Mouse (Mus musculus): ENCODE measurements at regions not wholly inside any gene's neighbourhood (a gene's known extent, or its start where the extent isn't known, plus 50 kb on each side); places are given as distances from the start of the nearest gene placed in this dataset.
"Not testable (repeated sequence)": the region's sequence is repeated elsewhere in the genome, so short reads cannot be mapped to it uniquely, and the experiment has no call there.

GRCm38 (mm10) chr3:57950431-57951331 is 102.8 kb upstream of the Pfn2 start:
- no peak overlapping the region for H3K27ac ChIP-seq (ENCODE audit: low read length)
- H3K36me3 ChIP-seq (ENCODE audit: control insufficient read depth, insufficient read depth, low read length) = no peaks in the 10 kb centered on the region

DNA sequence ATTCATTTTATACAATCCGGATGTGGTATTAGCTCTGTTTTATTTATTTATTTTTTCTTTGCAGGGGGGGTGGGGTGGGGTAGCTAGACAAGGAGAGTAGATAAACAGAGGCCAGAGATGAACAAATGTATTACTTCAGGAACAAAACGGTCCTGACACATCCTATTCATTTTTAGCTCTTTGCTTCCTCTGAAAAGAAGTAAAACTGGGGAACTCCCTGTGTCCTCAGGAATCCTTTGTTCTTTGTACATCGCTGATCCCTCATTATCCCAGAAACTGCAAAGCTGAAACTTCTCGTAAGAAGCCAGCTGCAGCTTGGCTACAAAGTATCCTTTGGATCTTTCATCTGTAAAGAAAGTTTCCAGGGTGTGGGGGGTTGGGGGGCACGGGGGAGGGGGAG is 103.6 kb upstream of the Pfn2 start:
- Histone ChIP-seq H3K4me2 (replicated peaks; ENCODE audit: low read depth, low read length) (no peak overlapping the region), H3K4me1 (ENCODE audit: control insufficient read depth, insufficient read depth, low read length) (no peaks in the 10 kb centered on the region), H3K27me3 (ENCODE audit: control insufficient read depth, insufficient read depth, low read length) (no peaks in the 10 kb centered on the region), H3K36me3 (ENCODE audit: control insufficient read depth, insufficient read depth, low read length) (no peaks in the 10 kb centered on the region), H3K4me3 (ENCODE audit: low read depth, low read length) (no peak overlapping the region), H3K27ac (ENCODE audit: low read length) (no peak overlapping the region), H3K9me3 (ENCODE audit: control insufficient read depth, low read depth, low read length) (no peaks in the 10 kb centered on the region; the same call in 1 of the 2 replicates), H3K9ac (replicated peaks; ENCODE audit: low read depth, low read length) (no peak overlapping the region)
- WGBS = 42% methylated on average over 5 of the region's 5 CpGs
- ATAC-seq (ENCODE audit: insufficient number of reproducible peaks, insufficient read depth, low FRiP score, low read depth) = no peak

More at GRCm38 (mm10) chr3:57950431-57951331, 102.8 kb upstream of the Pfn2 start:
- Histone ChIP-seq H3K9ac (replicated peaks; ENCODE audit: low read depth, low read length) (no peak overlapping the region), H3K9me3 (ENCODE audit: control insufficient read depth, low read depth, low read length) (no peaks in the 10 kb centered on the region; the same call in 1 of the 2 replicates), H3K4me1 (ENCODE audit: control insufficient read depth, insufficient read depth, low read length) (no peaks in the 10 kb centered on the region), H3K4me2 (replicated peaks; ENCODE audit: low read depth, low read length) (no peak overlapping the region), H3K27me3 (ENCODE audit: control insufficient read depth, insufficient read depth, low read length) (no peaks in the 10 kb centered on the region), H3K4me3 (ENCODE audit: low read depth, low read length) (no peak overlapping the region)
- no peak for ATAC-seq (ENCODE audit: insufficient number of reproducible peaks, insufficient read depth, low FRiP score, low read depth)
- WGBS = 72% methylated on average over 7 of the region's 7 CpGs

DNA sequence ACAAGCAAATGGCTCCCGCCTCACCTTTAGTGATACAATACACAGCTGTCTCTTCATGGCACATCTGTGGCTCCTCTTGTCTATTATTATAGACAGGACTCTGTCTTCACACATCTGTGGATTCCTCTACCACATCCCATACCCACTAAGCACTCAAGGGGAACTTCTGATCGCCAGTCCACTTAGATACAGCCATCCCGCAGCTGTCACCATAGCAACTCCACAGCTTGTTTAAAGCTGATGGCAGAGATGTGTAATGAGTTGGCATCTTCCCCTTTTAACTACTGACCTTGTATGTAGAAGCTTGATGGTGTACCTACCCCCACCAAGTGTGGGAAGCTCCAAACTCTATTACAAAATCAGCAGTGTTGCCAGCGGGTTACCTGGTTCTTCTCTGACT is 109.5 kb upstream of the Pfn2 start:
- Histone ChIP-seq H3K9me3 (ENCODE audit: control insufficient read depth, low read depth, low read length) (no peaks in the 10 kb centered on the region), H3K36me3 (ENCODE audit: control insufficient read depth, insufficient read depth, low read length) (no peaks in the 10 kb centered on the region), H3K4me2 (replicated peaks; ENCODE audit: low read depth, low read length) (no peak overlapping the region)

DNA sequence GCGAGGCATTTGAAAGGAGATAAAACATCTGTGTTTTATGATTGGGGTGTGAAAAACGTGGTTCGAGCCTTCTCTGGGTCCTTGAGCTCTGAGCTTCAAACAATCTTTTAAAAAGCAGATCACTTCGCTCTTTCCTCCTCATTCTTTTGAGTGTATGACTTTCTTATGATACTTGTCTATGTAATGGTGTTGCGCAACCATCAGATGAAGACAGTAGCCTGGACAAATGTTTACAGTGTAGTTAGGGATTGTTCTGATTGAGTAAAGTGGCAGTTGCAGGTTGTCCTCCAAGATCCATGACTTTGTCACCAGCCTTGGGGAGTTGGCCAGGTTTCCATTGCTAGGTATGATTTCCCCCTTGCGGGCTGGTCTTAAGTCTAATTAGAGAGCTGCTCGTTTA is 116.1 kb upstream of the Pfn2 start:
- H3K27me3 ChIP-seq (ENCODE audit: control insufficient read depth, insufficient read depth, low read length) = no peaks in the 10 kb centered on the region
- no peaks in the 10 kb centered on the region for H3K9me3 ChIP-seq (ENCODE audit: control insufficient read depth, low read depth, low read length)
- no peak overlapping the region for H3K27ac ChIP-seq (ENCODE audit: low read length)
- H3K36me3 ChIP-seq (ENCODE audit: control insufficient read depth, insufficient read depth, low read length) = no peaks in the 10 kb centered on the region
- no peaks in the 10 kb centered on the region for H3K4me1 ChIP-seq (ENCODE audit: control insufficient read depth, insufficient read depth, low read length)
- WGBS = 77% methylated on average over 7 of the region's 7 CpGs
- H3K4me2 ChIP-seq (replicated peaks; ENCODE audit: low read depth, low read length) = no peak overlapping the region
- no peak for ATAC-seq (ENCODE audit: insufficient number of reproducible peaks, insufficient read depth, low FRiP score, low read depth)
- H3K9ac ChIP-seq (replicated peaks; ENCODE audit: low read depth, low read length) = no peak overlapping the region
- H3K4me3 ChIP-seq (ENCODE audit: low read depth, low read length) = no peak overlapping the region

More for the DNA sequence above, 109.5 kb upstream of the Pfn2 start:
- no peak overlapping the region for H3K27ac ChIP-seq (ENCODE audit: low read length)
- no peak overlapping the region for H3K9ac ChIP-seq (replicated peaks; ENCODE audit: low read depth, low read length)
- no peaks in the 10 kb centered on the region for H3K27me3 ChIP-seq (ENCODE audit: control insufficient read depth, insufficient read depth, low read length)
- H3K4me1 ChIP-seq (ENCODE audit: control insufficient read depth, insufficient read depth, low read length) = no peaks in the 10 kb centered on the region
- no peak overlapping the region for H3K4me3 ChIP-seq (ENCODE audit: low read depth, low read length)
- no peak for ATAC-seq (ENCODE audit: insufficient number of reproducible peaks, insufficient read depth, low FRiP score, low read depth)
- WGBS = 82% methylated on average over 4 of the region's 4 CpGs

DNA sequence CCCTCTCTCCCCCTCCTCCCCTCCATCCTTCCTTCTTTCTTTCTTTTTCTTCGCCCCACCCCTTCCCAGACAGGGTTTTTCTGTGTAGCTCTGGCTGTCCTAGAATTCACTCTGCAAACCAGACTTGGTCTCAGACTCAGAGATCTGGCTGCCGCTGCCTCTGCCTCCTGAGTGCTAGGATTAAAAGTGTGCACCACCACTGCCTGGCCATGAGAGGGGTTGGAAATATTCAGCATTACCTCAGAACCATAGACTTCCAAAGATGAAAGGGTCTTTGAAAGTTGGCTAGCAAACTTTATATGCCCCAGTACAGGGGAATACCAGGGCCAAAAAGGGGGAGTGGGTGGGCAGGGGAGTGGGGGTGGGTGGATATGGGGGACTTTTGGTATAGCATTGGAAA is 122.7 kb upstream of the Pfn2 start:
- 90% methylated on average over 2 of the region's 2 CpGs for WGBS
- not testable (repeated sequence) for ATAC-seq (ENCODE audit: insufficient number of reproducible peaks, insufficient read depth, low FRiP score, low read depth)

DNA sequence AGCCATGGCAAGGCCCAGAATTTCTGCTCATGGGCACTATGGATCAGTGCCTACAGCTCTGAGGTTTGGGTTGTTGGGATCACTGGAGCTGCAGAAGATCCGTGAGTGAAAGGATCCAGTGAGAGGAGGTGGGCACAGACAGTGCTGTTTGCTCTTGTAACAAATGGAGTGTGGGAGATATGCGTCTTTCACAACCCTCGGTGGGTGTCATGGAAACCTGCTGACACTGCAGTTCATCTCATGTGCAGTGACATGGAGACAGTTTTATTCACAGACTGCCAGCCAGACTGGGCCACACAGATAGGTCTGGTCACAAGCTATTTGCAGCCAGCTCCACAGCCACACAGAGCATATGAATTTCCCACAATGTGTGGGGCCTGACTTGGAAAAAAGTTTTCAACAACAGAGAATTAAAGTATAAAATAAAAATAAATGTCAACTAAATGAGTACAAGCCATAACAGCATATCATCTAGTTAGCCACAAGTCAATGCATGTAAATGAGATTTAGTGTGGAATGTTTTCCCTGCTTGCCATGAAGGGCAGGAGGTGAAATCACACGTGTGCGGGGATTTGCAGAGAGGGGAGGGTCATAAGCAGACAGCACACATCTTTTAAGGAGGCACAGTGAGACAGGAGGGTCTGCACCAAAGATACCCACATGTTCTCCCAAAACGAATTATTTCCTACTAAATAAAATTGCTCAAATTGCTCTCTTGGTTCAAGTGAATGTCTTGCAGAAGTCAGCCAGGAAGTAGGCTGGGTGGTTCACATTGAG is 124.8 kb upstream of the Pfn2 start:
- Histone ChIP-seq H3K4me1 (ENCODE audit: control insufficient read depth, insufficient read depth, low read length) (no peaks in the 10 kb centered on the region), H3K9ac (replicated peaks; ENCODE audit: low read depth, low read length) (no peak overlapping the region), H3K4me2 (replicated peaks; ENCODE audit: low read depth, low read length) (no peak overlapping the region), H3K4me3 (ENCODE audit: low read depth, low read length) (no peak overlapping the region), H3K27ac (ENCODE audit: low read length) (no peak overlapping the region), H3K27me3 (ENCODE audit: control insufficient read depth, insufficient read depth, low read length) (no peaks in the 10 kb centered on the region), H3K36me3 (ENCODE audit: control insufficient read depth, insufficient read depth, low read length) (no peaks in the 10 kb centered on the region), H3K9me3 (ENCODE audit: control insufficient read depth, low read depth, low read length) (no peaks in the 10 kb centered on the region)
- ATAC-seq (ENCODE audit: insufficient number of reproducible peaks, insufficient read depth, low FRiP score, low read depth) = no peak
- WGBS = 50% methylated on average over 6 of the region's 6 CpGs

More for the DNA sequence above, 122.7 kb upstream of the Pfn2 start:
- not testable (repeated sequence) for H3K4me3 ChIP-seq (ENCODE audit: low read depth, low read length); H3K36me3 ChIP-seq (ENCODE audit: control insufficient read depth, insufficient read depth, low read length); H3K9me3 ChIP-seq (ENCODE audit: control insufficient read depth, low read depth, low read length); H3K9ac ChIP-seq (replicated peaks; ENCODE audit: low read depth, low read length); H3K27me3 ChIP-seq (ENCODE audit: control insufficient read depth, insufficient read depth, low read length); H3K4me2 ChIP-seq (replicated peaks; ENCODE audit: low read depth, low read length); H3K4me1 ChIP-seq (ENCODE audit: control insufficient read depth, insufficient read depth, low read length); H3K27ac ChIP-seq (ENCODE audit: low read length)

- Histone ChIP-seq H3K36me3 (ENCODE audit: control insufficient read depth, insufficient read depth, low read length) (no peaks in the 10 kb centered on the region), H3K4me1 (ENCODE audit: control insufficient read depth, insufficient read depth, low read length) (no peaks in the 10 kb centered on the region), H3K9me3 (ENCODE audit: control insufficient read depth, low read depth, low read length) (no peaks in the 10 kb centered on the region), H3K4me2 (replicated peaks; ENCODE audit: low read depth, low read length) (no peak overlapping the region), H3K27me3 (ENCODE audit: control insufficient read depth, insufficient read depth, low read length) (no peaks in the 10 kb centered on the region), H3K4me3 (ENCODE audit: low read depth, low read length) (no peak overlapping the region), H3K27ac (ENCODE audit: low read length) (no peak overlapping the region), H3K9ac (replicated peaks; ENCODE audit: low read depth, low read length) (no peak overlapping the region)
- ATAC-seq (ENCODE audit: insufficient number of reproducible peaks, insufficient read depth, low FRiP score, low read depth) = no peak
- 74% methylated on average over 3 of the region's 3 CpGs for WGBS
Observed at GRCm38 (mm10) chr3:57973546-57973945, 125.7 kb upstream of the Pfn2 start.

DNA sequence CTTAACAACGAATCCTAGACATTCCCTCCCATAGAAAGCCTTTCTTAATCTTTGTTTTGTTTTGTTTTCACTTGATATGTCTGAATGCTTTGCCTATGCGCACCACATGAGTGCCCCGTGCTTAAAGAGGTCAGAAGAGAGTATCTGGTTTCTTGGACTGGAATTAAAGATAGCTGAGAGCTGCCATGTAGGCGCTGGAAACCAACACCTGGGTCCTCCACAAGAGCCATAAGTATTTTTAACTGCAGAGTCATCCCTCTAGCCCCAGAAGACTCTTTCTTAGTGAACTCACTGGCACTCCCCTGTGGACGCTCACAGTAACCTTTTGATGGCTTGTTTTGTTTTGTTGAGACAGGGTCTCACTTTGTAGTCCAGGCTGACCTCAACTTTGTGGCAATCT is 127.5 kb upstream of the Pfn2 start:
- no peak for ATAC-seq (ENCODE audit: insufficient number of reproducible peaks, insufficient read depth, low FRiP score, low read depth)
- Histone ChIP-seq H3K27me3 (ENCODE audit: control insufficient read depth, insufficient read depth, low read length) (no peaks in the 10 kb centered on the region), H3K36me3 (ENCODE audit: control insufficient read depth, insufficient read depth, low read length) (no peaks in the 10 kb centered on the region), H3K9me3 (ENCODE audit: control insufficient read depth, low read depth, low read length) (no peaks in the 10 kb centered on the region), H3K4me1 (ENCODE audit: control insufficient read depth, insufficient read depth, low read length) (no peaks in the 10 kb centered on the region), H3K27ac (ENCODE audit: low read length) (no peak overlapping the region), H3K4me2 (replicated peaks; ENCODE audit: low read depth, low read length) (no peak overlapping the region), H3K4me3 (ENCODE audit: low read depth, low read length) (no peak overlapping the region), H3K9ac (replicated peaks; ENCODE audit: low read depth, low read length) (no peak overlapping the region)
- 60% methylated on average over 5 of the region's 5 CpGs for WGBS
